Mouse (Mus musculus) lung, postnatal 0 days (tissue): ENCODE measurements around the gene Kcnj3.

Source experiments
- CTCF ChIP-seq: IDR thresholded peaks from 2 replicates; pipeline ENCODE4 v1.5.1; 2016; ENCODE audit warnings: antibody characterized with exemption, mild to moderate bottlenecking
- EP300 ChIP-seq: IDR thresholded peaks from 2 replicates; pipeline ENCODE4 v1.6.1; 2016; ENCODE audit warnings: antibody characterized with exemption, mild to moderate bottlenecking, control low read depth

DNA sequence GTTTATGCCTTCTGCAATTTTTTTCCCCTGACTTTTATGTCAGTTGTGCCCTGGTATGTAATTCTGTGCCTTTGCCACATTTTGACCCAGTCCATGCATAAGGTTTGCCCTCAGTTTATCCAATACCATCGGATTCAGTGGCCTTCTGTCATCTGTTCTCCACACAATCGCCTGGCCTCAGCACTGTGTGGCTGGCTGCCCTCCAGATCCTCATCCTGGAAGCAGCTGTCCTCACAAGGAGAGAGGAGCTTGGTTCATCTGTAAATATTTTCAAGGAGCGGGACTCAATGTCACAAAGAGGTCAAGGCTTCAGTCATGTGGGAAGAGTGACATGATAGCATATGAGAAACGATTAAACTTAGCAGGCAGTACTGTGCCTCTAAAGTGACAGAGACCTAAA lies 3.7 kb upstream of the Kcnj3 start:
- TF ChIP-seq CTCF, result no peak
- no peak for TF ChIP-seq EP300
